Mouse (Mus musculus) kidney, embryonic 15.5 days (tissue): ENCODE measurements around the gene Slc39a11. TPM values are rescaled to one million over a fixed set of nuclear protein-coding genes. Genes with fewer than 3 reads are reported as not detected.

Experiments used
- ATAC-seq: fragments of 200-750 bp; cut with Nextera tagmentation; replicated peaks from 2 replicates; pipeline ENCODE4 v1.8.0; 2017; ENCODE audit warnings: moderate TSS enrichment; ENCODE audit not compliant: low FRiP score
- H3K27ac ChIP-seq: fragments of 300-500 bp; sonication (generic); 2 replicates; pipeline ENCODE4 v1.5.1; 2015; ENCODE audit warnings: mild to moderate bottlenecking, inconsistent platforms
- H3K27me3 ChIP-seq: fragments of 300-500 bp; sonication (generic); 2 replicates; pipeline ENCODE4 v1.6.1; 2015; ENCODE audit warnings: inconsistent platforms
- H3K36me3 ChIP-seq: fragments of 300-500 bp; sonication (generic); 2 replicates; pipeline ENCODE4 v1.6.1; 2015; ENCODE audit warnings: inconsistent platforms
- H3K4me1 ChIP-seq: fragments of 300-500 bp; sonication (generic); 2 replicates; pipeline ENCODE4 v1.6.1; 2015; ENCODE audit warnings: inconsistent platforms
- H3K4me2 ChIP-seq: fragments of 300-500 bp; sonication (generic); 2 replicates; pipeline ENCODE4 v1.6.1; 2015; ENCODE audit warnings: moderate library complexity, mild to moderate bottlenecking, inconsistent platforms
- H3K4me3 ChIP-seq: fragments of 300-500 bp; sonication (generic); replicated peaks from 2 replicates; pipeline ENCODE4 v1.5.1; 2015; ENCODE audit warnings: mild to moderate bottlenecking, inconsistent platforms
- H3K9ac ChIP-seq: fragments of 300-500 bp; sonication (generic); 2 replicates; pipeline ENCODE4 v1.6.1; 2015; ENCODE audit warnings: mild to moderate bottlenecking, inconsistent platforms
- H3K9me3 ChIP-seq: fragments of 300-500 bp; sonication (generic); replicated peaks from 2 replicates; pipeline ENCODE4 v1.6.1; 2016; ENCODE audit warnings: inconsistent platforms
- WGBS: fragments of 180-500 bp; shearing (Covaris S2); methylation state at CpG from one replicate; pipeline ENCODE4 v1.1.7; 2015; ENCODE audit warnings: mixed read lengths; 5-methylcytosine and 5-hydroxymethylcytosine counted together
- polyA plus RNA-seq: library from polyadenylated mRNA; unstranded; fragments of >200 nt; fragmentation: Nextera tagmentation; extraction: Ambion mirVana; gene quantifications from 2 replicates; pipeline ENCODE4 v1.2.1, GENCODE M21; 2015

Gene Slc39a11
- polyA plus RNA-seq, 1 experiment from 2014 or later = 22.2 TPM

DNA sequence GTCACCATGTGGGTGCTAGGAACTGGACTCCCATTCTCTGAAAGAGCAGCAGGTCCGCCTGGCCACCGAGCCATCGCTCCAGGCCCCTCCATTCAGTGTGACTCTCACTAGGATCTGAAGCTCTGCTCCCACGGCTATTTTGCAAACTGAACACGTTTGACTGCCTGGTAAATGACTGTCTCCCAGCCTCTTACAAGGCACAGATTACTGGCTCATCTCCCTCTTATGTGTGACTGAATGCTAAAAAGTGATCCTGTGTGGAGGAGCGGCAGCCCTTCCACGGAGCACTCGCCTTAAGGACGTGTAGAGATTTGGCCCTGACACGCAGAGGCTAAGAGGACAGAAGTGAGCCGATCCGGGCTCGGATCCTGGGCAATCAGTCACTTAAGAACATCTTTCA, 96.3 kb downstream of the Slc39a11 start:
- Histone ChIP-seq H3K36me3 (no peaks in the 10 kb centered on the region), H3K9ac (no peak overlapping the region), H3K9me3 (no peaks in the 10 kb centered on the region), H3K27ac (no peak overlapping the region), H3K27me3 (no peaks in the 10 kb centered on the region), H3K4me2 (no peak overlapping the region), H3K4me1 (peaks cover 3% of the 10 kb centered on the region; the same call in 1 of the 2 replicates), H3K4me3 (no peak overlapping the region)
- no peak for ATAC-seq
- 83% methylated on average over 13 of the region's 13 CpGs for WGBS

GRCm38 (mm10) chr11:113552539-113552938, 97.3 kb downstream of the Slc39a11 start:
- no peak overlapping the region for H3K4me2 ChIP-seq
- no peaks in the 10 kb centered on the region for H3K36me3 ChIP-seq
- no peak for ATAC-seq
- no peaks in the 10 kb centered on the region for H3K27me3 ChIP-seq
- no peaks in the 10 kb centered on the region for H3K9me3 ChIP-seq
- H3K4me3 ChIP-seq = no peak overlapping the region
- no peak overlapping the region for H3K9ac ChIP-seq
- WGBS = 79% methylated on average over 10 of the region's 10 CpGs
- no peaks in the 10 kb centered on the region for H3K4me1 ChIP-seq
- no peak overlapping the region for H3K27ac ChIP-seq

- Histone ChIP-seq H3K4me3 (no peak overlapping the region), H3K27me3 (no peaks in the 10 kb centered on the region), H3K9me3 (no peaks in the 10 kb centered on the region), H3K36me3 (no peaks in the 10 kb centered on the region), H3K4me1 (peaks cover 11% of the 10 kb centered on the region), H3K27ac (peak overlapping the region; percentile 46), H3K4me2 (peak overlapping the region; percentile 1), H3K9ac (no peak overlapping the region)
- WGBS = 53% methylated on average over 11 of the region's 11 CpGs
- peak; percentile 83; the same call in 1 of the 2 replicates for ATAC-seq
These were observed 103.5 kb downstream of the Slc39a11 start for GRCm38 (mm10) chr11:113546217-113546877.

GRCm38 (mm10) chr11:113544017-113544640, 105.8 kb downstream of the Slc39a11 start:
- no peaks in the 10 kb centered on the region for H3K36me3 ChIP-seq
- ATAC-seq = no peak
- H3K27ac ChIP-seq = no peak overlapping the region
- H3K4me1 ChIP-seq = peaks cover 14% of the 10 kb centered on the region
- H3K9me3 ChIP-seq = no peaks in the 10 kb centered on the region
- no peak overlapping the region for H3K4me3 ChIP-seq
- H3K27me3 ChIP-seq = no peaks in the 10 kb centered on the region
- H3K4me2 ChIP-seq = no peak overlapping the region
- WGBS = 69% methylated on average over 11 of the region's 11 CpGs
- no peak overlapping the region for H3K9ac ChIP-seq

DNA sequence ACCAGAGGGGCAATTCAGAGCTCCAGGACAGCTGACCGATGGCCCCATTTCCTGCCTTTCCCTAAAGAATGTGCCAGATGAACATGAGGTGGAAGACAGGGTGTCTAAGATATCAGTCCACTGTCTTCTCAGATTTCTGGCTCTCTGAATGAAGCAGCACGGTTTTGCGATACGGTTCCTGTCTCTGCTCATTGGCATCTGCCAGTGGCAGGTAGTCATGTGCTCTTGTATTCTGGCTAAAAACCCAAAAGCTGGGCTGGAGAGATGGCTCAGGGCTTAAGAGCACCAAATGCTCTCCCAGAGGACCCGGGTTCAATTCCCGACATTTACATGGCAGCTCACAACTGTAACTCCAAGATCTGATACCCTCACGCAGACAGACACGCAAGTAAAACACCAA, 108.8 kb downstream of the Slc39a11 start:
- ATAC-seq = no peak
- 83% methylated on average over 8 of the region's 8 CpGs for WGBS

GRCm38 (mm10) chr11:113539502-113540209, 110.2 kb downstream of the Slc39a11 start:
- Histone ChIP-seq H3K9me3 (no peaks in the 10 kb centered on the region), H3K4me3 (no peak overlapping the region), H3K27ac (no peak overlapping the region), H3K4me2 (no peak overlapping the region), H3K9ac (no peak overlapping the region), H3K36me3 (no peaks in the 10 kb centered on the region), H3K27me3 (no peaks in the 10 kb centered on the region), H3K4me1 (peaks cover 3% of the 10 kb centered on the region; the same call in 1 of the 2 replicates)
- 40% methylated on average over 15 of the region's 15 CpGs for WGBS
- no peak for ATAC-seq

More for the DNA sequence above, 108.8 kb downstream of the Slc39a11 start:
- peaks cover 7% of the 10 kb centered on the region for H3K4me1 ChIP-seq
- H3K9ac ChIP-seq = no peak overlapping the region
- no peaks in the 10 kb centered on the region for H3K36me3 ChIP-seq
- no peaks in the 10 kb centered on the region for H3K27me3 ChIP-seq
- no peak overlapping the region for H3K4me3 ChIP-seq
- no peaks in the 10 kb centered on the region for H3K9me3 ChIP-seq
- H3K4me2 ChIP-seq = no peak overlapping the region
- H3K27ac ChIP-seq = no peak overlapping the region

DNA sequence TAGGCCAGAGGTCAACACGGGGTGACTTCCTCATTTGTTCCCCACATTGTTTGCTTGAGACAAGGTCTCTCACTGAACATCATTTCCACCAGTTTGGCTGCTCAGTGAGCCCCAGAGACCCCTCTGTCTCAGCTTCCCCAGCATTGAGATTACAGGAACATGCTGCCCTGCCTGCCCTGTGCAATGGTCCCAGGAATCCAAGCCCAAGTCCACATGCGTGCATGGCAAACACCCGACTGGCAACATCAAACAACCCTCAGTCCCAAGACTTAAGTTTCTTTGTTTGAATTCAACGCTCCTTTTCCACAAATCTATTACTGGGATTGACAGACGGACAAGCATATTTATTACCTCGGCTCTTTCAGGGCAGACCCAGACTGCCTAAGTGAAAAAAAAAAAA, 110.8 kb downstream of the Slc39a11 start:
- Histone ChIP-seq H3K27ac (no peak overlapping the region), H3K36me3 (no peaks in the 10 kb centered on the region), H3K4me1 (peaks cover 3% of the 10 kb centered on the region), H3K9me3 (no peaks in the 10 kb centered on the region), H3K27me3 (no peaks in the 10 kb centered on the region), H3K4me3 (no peak overlapping the region), H3K9ac (no peak overlapping the region), H3K4me2 (no peak overlapping the region)
- 67% methylated on average over 6 of the region's 6 CpGs for WGBS
- ATAC-seq = no peak

GRCm38 (mm10) chr11:113538406-113538917, 111.4 kb downstream of the Slc39a11 start:
- Histone ChIP-seq H3K9me3 (no peaks in the 10 kb centered on the region), H3K4me2 (no peak overlapping the region), H3K27me3 (no peaks in the 10 kb centered on the region), H3K4me1 (peaks cover 8% of the 10 kb centered on the region), H3K36me3 (no peaks in the 10 kb centered on the region), H3K27ac (no peak overlapping the region), H3K4me3 (no peak overlapping the region), H3K9ac (no peak overlapping the region)
- ATAC-seq = no peak
- WGBS = 88% methylated on average over 4 of the region's 4 CpGs

- Histone ChIP-seq H3K36me3 (no peaks in the 10 kb centered on the region), H3K9ac (no peak overlapping the region), H3K27ac (no peak overlapping the region), H3K27me3 (no peaks in the 10 kb centered on the region), H3K4me1 (peaks cover 8% of the 10 kb centered on the region), H3K4me2 (no peak overlapping the region), H3K9me3 (no peaks in the 10 kb centered on the region), H3K4me3 (no peak overlapping the region)
- 86% methylated on average over 7 of the region's 7 CpGs for whole genome bisulfite sequencing
- no peak for ATAC-seq
These were observed 112.2 kb downstream of the Slc39a11 start for GRCm38 (mm10) chr11:113537715-113538114.

- Histone ChIP-seq H3K4me2 (no peak overlapping the region), H3K4me3 (no peak overlapping the region), H3K4me1 (peaks cover 8% of the 10 kb centered on the region), H3K36me3 (no peaks in the 10 kb centered on the region), H3K27ac (no peak overlapping the region), H3K9ac (no peak overlapping the region), H3K9me3 (no peaks in the 10 kb centered on the region), H3K27me3 (no peaks in the 10 kb centered on the region)
- no peak for ATAC-seq
- 78% methylated on average over 8 of the region's 8 CpGs for WGBS
These were observed 112.7 kb downstream of the Slc39a11 start for GRCm38 (mm10) chr11:113537199-113537586.

GRCm38 (mm10) chr11:113536308-113537198, 113.3 kb downstream of the Slc39a11 start:
- no peak overlapping the region for H3K4me3 ChIP-seq
- no peak for ATAC-seq
- 85% methylated on average over 16 of the region's 16 CpGs for WGBS

More at GRCm38 (mm10) chr11:113536308-113537198, 113.3 kb downstream of the Slc39a11 start:
- no peak overlapping the region for H3K9ac ChIP-seq
- H3K4me2 ChIP-seq = no peak overlapping the region
- H3K4me1 ChIP-seq = peaks cover 8% of the 10 kb centered on the region
- H3K27ac ChIP-seq = peak overlapping the region; percentile 34; the same call in 1 of the 2 replicates
- no peaks in the 10 kb centered on the region for H3K36me3 ChIP-seq
- no peaks in the 10 kb centered on the region for H3K9me3 ChIP-seq
- H3K27me3 ChIP-seq = no peaks in the 10 kb centered on the region
